ENCODE assay signal across 25 mouse cellular contexts in the genomic region with DNA sequence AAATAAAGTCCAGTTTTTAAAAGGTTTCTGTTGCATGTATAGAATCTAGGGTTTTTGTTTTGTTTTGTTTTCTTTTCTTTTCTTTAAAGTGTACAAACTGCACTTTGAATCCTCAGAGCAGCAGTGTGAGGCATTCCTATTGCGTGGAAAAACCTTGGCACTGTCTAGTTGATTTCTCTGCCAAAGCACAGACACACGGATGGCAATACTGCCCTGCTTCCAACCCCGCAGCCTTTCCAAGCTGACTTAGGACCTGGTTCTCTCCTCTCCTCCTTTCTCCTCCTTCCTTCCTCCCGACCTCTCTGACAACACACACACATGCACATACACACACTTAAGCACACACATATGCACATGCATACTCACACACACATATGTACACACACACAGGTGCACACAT.
DNase-seq lines count a peak whose midpoint lies in the region; ATAC-seq and TF ChIP-seq lines count a peak whose summit lies in the region.
"Had no signal": no experiment of that assay in that cellular context is flagged by ENCODE, and none has a peak within 500 bp of the region (broad histone marks: within the 10 kb centered on the region; RNA-seq: fewer than 3 reads in every experiment).

No protein-coding gene starts in this region.

- H3K36me3 ChIP-seq in liver, adult 2 months (ENCODE audit: control insufficient read depth, insufficient read depth, low read length): no peaks in the 10 kb centered on the region
- H3K36me3 ChIP-seq in liver, embryonic 12.5 days: no peaks in the 10 kb centered on the region
- H3K36me3 ChIP-seq: heart, embryonic 12.5 days; hindbrain, embryonic 10.5 days; limb, embryonic 12.5 days; neural tube, embryonic 15.5 days had no signal

- H3K9ac ChIP-seq in liver, adult 2 months (ENCODE audit: low read depth, low read length): no peak overlapping the region
- H3K9ac ChIP-seq in liver, embryonic 12.5 days: no peak overlapping the region
- H3K9ac ChIP-seq: forebrain, embryonic 13.5 days; heart, embryonic 12.5 days; limb, embryonic 12.5 days; liver, postnatal 0 days; neural tube, embryonic 15.5 days had no signal

- no peak overlapping the region for H3K4me2 ChIP-seq in liver, embryonic 12.5 days
- H3K4me2 ChIP-seq: forebrain, embryonic 13.5 days; heart, embryonic 12.5 days; limb, embryonic 12.5 days; liver, embryonic 11.5 days; neural tube, embryonic 15.5 days had no signal

- no peaks in the 10 kb centered on the region for H3K4me1 ChIP-seq in liver, adult 2 months (ENCODE audit: control insufficient read depth, insufficient read depth, low read length)
- no peaks in the 10 kb centered on the region for H3K4me1 ChIP-seq in liver, embryonic 12.5 days
- H3K4me1 ChIP-seq: heart, embryonic 12.5 days; limb, embryonic 12.5 days had no signal

- no peaks in the 10 kb centered on the region for H3K9me3 ChIP-seq in liver, embryonic 12.5 days (replicated peaks)
- H3K9me3 ChIP-seq: forebrain, embryonic 13.5 days; heart, embryonic 12.5 days; hindbrain, embryonic 10.5 days; limb, embryonic 12.5 days; neural tube, embryonic 15.5 days had no signal

- no peaks in the 10 kb centered on the region for H3K79me2 ChIP-seq in liver, adult 2 months (ENCODE audit: control insufficient read depth, insufficient read depth, low read length)

- ATAC-seq in liver, embryonic 12.5 days: no peak
- ATAC-seq: CD4-positive, CD25-positive, alpha-beta regulatory T cell, adult 4 months; forebrain, embryonic 13.5 days; intestine, postnatal 0 days; liver, postnatal 0 days had no signal

- peak; percentile 69 to 74 for DNase-seq in cerebellum, postnatal 10 days
- no peak for DNase-seq in cerebellum, adult 8-10 months
- DNase-seq in heart, adult 11 months: peak; percentile 24
- no peak for DNase-seq in heart, adult 8-10 months (ENCODE audit: low spot score)
- peak; percentile 34 for DNase-seq in liver, adult 2 months (ENCODE audit: extremely low read depth, low read depth, low spot score)
- peak; percentile 19 for DNase-seq in brain, adult 2 months (ENCODE audit: low read depth, low spot score)
- DNase-seq in frontal cortex, adult 2 months (ENCODE audit: extremely low spot score in 1 of 2, low spot score in 1 of 2): no peak
- DNase-seq: adrenal gland, adult 8-10 months; gastrocnemius, postnatal 25 days; heart, adult 18-20 months; kidney, postnatal 25 days; liver, postnatal 0 days; lung, postnatal 36 days; midbrain, embryonic 14.5 days; retina, postnatal 1 day; right cerebral cortex, postnatal 14 days had no signal

- H3K4me3 ChIP-seq in liver, adult 2 months (ENCODE audit: insufficient read depth, low read depth, low read length): no peak overlapping the region
- H3K4me3 ChIP-seq in liver, embryonic 12.5 days: no peak overlapping the region
- H3K4me3 ChIP-seq: forebrain, embryonic 13.5 days; heart, embryonic 12.5 days; hindbrain, embryonic 10.5 days; limb, embryonic 12.5 days; neural tube, embryonic 15.5 days had no signal

- 35% methylated on average over 4 of the region's 4 CpGs for WGBS in liver, adult 2 months
- WGBS in liver, embryonic 12.5 days (ENCODE audit: insufficient replicate concordance): 60% methylated on average over 4 of the region's 4 CpGs

- TF ChIP-seq POLR2A in liver, adult 2 months (IDR thresholded peaks at IDR 0.05; ENCODE audit: extremely low read depth, insufficient read depth, low read length): no peak

- TF ChIP-seq CTCF in liver, adult 2 months (IDR thresholded peaks at IDR 0.05; ENCODE audit: low read depth, low read length): no peak

- H3K27ac ChIP-seq in liver, adult 2 months (replicated peaks; ENCODE audit: insufficient read depth, low read depth, low read length): no peak overlapping the region
- H3K27ac ChIP-seq in liver, embryonic 12.5 days: no peak overlapping the region
- H3K27ac ChIP-seq: forebrain, embryonic 13.5 days; hindbrain, embryonic 10.5 days; limb, embryonic 12.5 days; neural tube, embryonic 15.5 days had no signal

- H3K27me3 ChIP-seq in liver, adult 2 months (ENCODE audit: control insufficient read depth, insufficient read depth, low read length): no peaks in the 10 kb centered on the region
- no peaks in the 10 kb centered on the region for H3K27me3 ChIP-seq in liver, embryonic 12.5 days (replicated peaks)
- H3K27me3 ChIP-seq: forebrain, embryonic 13.5 days; heart, embryonic 12.5 days; limb, embryonic 12.5 days; neural tube, embryonic 15.5 days had no signal

Comparison
In these comparisons a context has a peak if more than half of its experiments do, and no peak if none do; other contexts are left out.
1. DNase-seq: peak in cerebellum, postnatal 10 days (2 of 2), heart, adult 11 months (single experiment), liver, adult 2 months (single experiment) and brain, adult 2 months (single experiment); none in cerebellum, adult 8-10 months (single experiment), heart, adult 8-10 months (single experiment) and frontal cortex, adult 2 months (0 of 2).